19 mouse cellular contexts compared by ENCODE assay signal in the genomic region with DNA sequence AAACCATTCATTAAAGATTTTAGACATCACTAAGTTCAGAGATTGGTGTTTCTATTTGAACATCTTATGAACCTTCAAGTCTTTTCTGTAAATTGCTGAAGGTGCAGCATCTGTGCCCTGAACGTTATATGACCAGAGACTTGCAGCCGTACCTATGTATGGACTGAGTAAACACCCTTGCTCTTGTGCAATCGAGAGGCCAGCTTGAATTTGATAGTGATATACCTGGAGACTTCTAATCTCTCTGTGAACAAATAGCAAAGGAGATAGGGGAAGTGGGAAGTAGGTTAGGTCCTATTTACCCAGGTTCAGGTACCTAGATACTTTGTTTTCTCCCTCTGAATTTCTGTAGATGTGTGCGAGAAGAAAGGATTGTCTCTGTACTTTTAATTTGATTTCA.
"Had no signal": no experiment of that assay in that cellular context is flagged by ENCODE, and none has a peak within 500 bp of the region (broad histone marks: within the 10 kb centered on the region; RNA-seq: fewer than 3 reads in every experiment).

No protein-coding gene starts in this region.

- H3K4me2 ChIP-seq: lung, embryonic 14.5 days; midbrain, embryonic 12.5 days; neural tube, embryonic 13.5 days; neural tube, embryonic 15.5 days had no signal

- H3K4me1 ChIP-seq: midbrain, embryonic 10.5 days; midbrain, embryonic 12.5 days; neural tube, embryonic 13.5 days; neural tube, embryonic 15.5 days had no signal

- H3K27ac ChIP-seq: liver, embryonic 14.5 days; midbrain, embryonic 10.5 days; midbrain, embryonic 12.5 days; neural tube, embryonic 13.5 days; neural tube, embryonic 15.5 days had no signal

- H3K27me3 ChIP-seq: midbrain, embryonic 12.5 days; neural tube, embryonic 13.5 days; neural tube, embryonic 15.5 days had no signal

- ATAC-seq: midbrain, embryonic 16.5 days had no signal

- DNase-seq: lung, adult 18-20 months; lung, embryonic 14.5 days; lung, postnatal 10 days; lung, postnatal 4 days; midbrain, embryonic 14.5 days; retina, postnatal 1 day; right cerebral cortex, adult 18-20 months; right cerebral cortex, postnatal 25 days; right cerebral cortex, postnatal 4 days; spleen, adult 18-20 months; thymus, adult 2 months; thymus, postnatal 36 days had no signal

- H3K9me3 ChIP-seq: midbrain, embryonic 10.5 days; midbrain, embryonic 12.5 days; neural tube, embryonic 13.5 days; neural tube, embryonic 15.5 days had no signal

- H3K36me3 ChIP-seq: midbrain, embryonic 10.5 days; midbrain, embryonic 12.5 days; neural tube, embryonic 13.5 days; neural tube, embryonic 15.5 days had no signal

- H3K9ac ChIP-seq: liver, embryonic 14.5 days; lung, embryonic 14.5 days; midbrain, embryonic 12.5 days; neural tube, embryonic 13.5 days; neural tube, embryonic 15.5 days had no signal

- H3K4me3 ChIP-seq: midbrain, embryonic 10.5 days; midbrain, embryonic 12.5 days; myocyte; neural tube, embryonic 13.5 days; neural tube, embryonic 15.5 days had no signal
